16 mouse cellular contexts compared by ENCODE assay signal in the genomic region with DNA sequence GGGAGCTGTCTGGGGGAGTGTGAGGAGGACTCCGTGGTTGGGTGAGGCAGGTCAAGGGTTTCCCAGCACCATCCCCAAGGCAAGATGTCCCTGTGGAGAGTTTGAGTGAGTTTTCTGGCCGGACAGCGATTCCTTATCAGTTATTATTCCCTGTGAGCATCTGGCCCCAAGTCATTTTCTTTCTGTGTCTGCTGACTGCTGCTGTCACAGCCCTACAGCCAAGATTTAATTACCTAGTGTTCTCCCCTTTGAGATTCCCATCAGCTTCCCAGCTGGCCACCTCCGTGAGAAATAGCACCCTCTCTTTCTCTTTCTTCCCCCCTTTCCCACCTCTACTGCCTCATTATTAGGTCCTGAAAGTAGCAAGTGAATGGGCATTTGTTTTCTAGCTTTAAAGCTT.
DNase-seq lines count a peak whose midpoint lies in the region; ATAC-seq and TF ChIP-seq lines count a peak whose summit lies in the region.
"Had no signal": no experiment of that assay in that cellular context is flagged by ENCODE, and none has a peak within 500 bp of the region (broad histone marks: within the 10 kb centered on the region; RNA-seq: fewer than 3 reads in every experiment).

No protein-coding gene starts in this region.

- 8% methylated on average over 4 of the region's 4 CpGs for WGBS in kidney, embryonic 16.5 days
- 3% methylated on average over 4 of the region's 4 CpGs for WGBS in forebrain, embryonic 12.5 days
- WGBS in limb, embryonic 10.5 days = 6% methylated on average over 4 of the region's 4 CpGs

- 0 out of 2 replicates have a peak overlapping the region, but pooled peaks have one; percentile 15 for H3K27ac ChIP-seq in kidney, embryonic 16.5 days (ENCODE audit: low read length)
- peak overlapping the region; percentile 75 for H3K27ac ChIP-seq in forebrain, embryonic 12.5 days
- 0 out of 2 replicates have a peak overlapping the region, but pooled peaks have one; percentile 34 for H3K27ac ChIP-seq in limb, embryonic 10.5 days
- H3K27ac ChIP-seq: gastrocnemius, adult 2 months; heart, embryonic 13.5 days; liver, embryonic 13.5 days; stomach, embryonic 15.5 days had no signal

- no peak overlapping the region for H3K4me3 ChIP-seq in kidney, embryonic 16.5 days (ENCODE audit: low read length)
- H3K4me3 ChIP-seq in forebrain, embryonic 12.5 days (replicated peaks) = no peak overlapping the region
- no peak overlapping the region for H3K4me3 ChIP-seq in limb, embryonic 10.5 days
- H3K4me3 ChIP-seq: gastrocnemius, adult 2 months; heart, embryonic 13.5 days; liver, embryonic 13.5 days; myocyte; stomach, embryonic 15.5 days had no signal

- TF ChIP-seq CTCF in brain, embryonic 14.5 days (IDR thresholded peaks at IDR 0.05; ENCODE audit: borderline replicate concordance, extremely low read depth, insufficient read depth, insufficient read length) = no peak

- H3K36me3 ChIP-seq in kidney, embryonic 16.5 days (ENCODE audit: insufficient read depth, low read length) = no peaks in the 10 kb centered on the region
- H3K36me3 ChIP-seq in forebrain, embryonic 12.5 days (replicated peaks) = no peaks in the 10 kb centered on the region
- no peaks in the 10 kb centered on the region for H3K36me3 ChIP-seq in limb, embryonic 10.5 days
- H3K36me3 ChIP-seq: heart, embryonic 13.5 days; liver, embryonic 13.5 days; stomach, embryonic 15.5 days had no signal

- H3K4me1 ChIP-seq in kidney, embryonic 16.5 days (ENCODE audit: insufficient read depth, low read length) = peaks cover 12% of the 10 kb centered on the region
- peaks cover 19% of the 10 kb centered on the region for H3K4me1 ChIP-seq in forebrain, embryonic 12.5 days
- peaks cover 19% of the 10 kb centered on the region for H3K4me1 ChIP-seq in limb, embryonic 10.5 days
- H3K4me1 ChIP-seq: liver, embryonic 13.5 days; stomach, embryonic 15.5 days had no signal

- no peak for TF ChIP-seq POLR2A in brain, embryonic 14.5 days (IDR thresholded peaks at IDR 0.05; ENCODE audit: borderline replicate concordance, extremely low read depth, insufficient read depth, insufficient read length, poor library complexity, severe bottlenecking)

- H3K9me3 ChIP-seq in kidney, embryonic 16.5 days (ENCODE audit: low read length) = no peaks in the 10 kb centered on the region
- H3K9me3 ChIP-seq in forebrain, embryonic 12.5 days = no peaks in the 10 kb centered on the region
- H3K9me3 ChIP-seq in limb, embryonic 10.5 days (replicated peaks) = no peaks in the 10 kb centered on the region
- H3K9me3 ChIP-seq: heart, embryonic 13.5 days; liver, embryonic 13.5 days; stomach, embryonic 15.5 days had no signal

- no peak for ATAC-seq in kidney, embryonic 16.5 days (ENCODE audit: low FRiP score, low TSS enrichment)
- no peak for ATAC-seq in forebrain, embryonic 12.5 days (ENCODE audit: low FRiP score)

- no peak for DNase-seq in kidney, adult 8-10 months
- DNase-seq in brain, embryonic 14.5 days (ENCODE audit: low read depth) = peak; percentile 80
- DNase-seq in limb, embryonic 10.5 days (ENCODE audit: low spot score) = no peak
- DNase-seq in testis, postnatal 10 days (ENCODE audit: low spot score) = no peak
- no peak for DNase-seq in left cerebral cortex, adult 8-10 months (ENCODE audit: low spot score in 2 of 2)
- DNase-seq: cerebellum, adult 9-10 months; gastrocnemius, adult 2 months; kidney, adult 18-20 months; left cerebral cortex, postnatal 4 days; liver, embryonic 13.5 days; thymus, postnatal 25 days had no signal

- no peaks in the 10 kb centered on the region for H3K27me3 ChIP-seq in kidney, embryonic 16.5 days (ENCODE audit: insufficient read depth, low read length)
- no peaks in the 10 kb centered on the region for H3K27me3 ChIP-seq in forebrain, embryonic 12.5 days
- H3K27me3 ChIP-seq in limb, embryonic 10.5 days (ENCODE audit: low read depth, poor library complexity, severe bottlenecking) = no peaks in the 10 kb centered on the region
- H3K27me3 ChIP-seq: liver, embryonic 13.5 days; stomach, embryonic 15.5 days had no signal

- H3K9ac ChIP-seq in kidney, embryonic 16.5 days (replicated peaks; ENCODE audit: low read length) = no peak overlapping the region
- no peak overlapping the region for H3K9ac ChIP-seq in forebrain, embryonic 12.5 days
- H3K9ac ChIP-seq: heart, embryonic 13.5 days; liver, embryonic 13.5 days; stomach, embryonic 15.5 days had no signal

- no peak overlapping the region for H3K4me2 ChIP-seq in kidney, embryonic 16.5 days (replicated peaks; ENCODE audit: low read depth, low read length)
- H3K4me2 ChIP-seq in forebrain, embryonic 12.5 days = no peak overlapping the region
- H3K4me2 ChIP-seq: heart, embryonic 13.5 days; liver, embryonic 13.5 days; stomach, embryonic 15.5 days had no signal

Comparison
In these comparisons a context has a peak if more than half of its experiments do, and no peak if none do; other contexts are left out.
1. H3K27ac ChIP-seq: peak in every context shown above with its lines; median percentile 75 in forebrain, embryonic 12.5 days; 34 in limb, embryonic 10.5 days; 15 in kidney, embryonic 16.5 days.